Mouse (Mus musculus) v-Abl transformed pro-B cells (cell line): ENCODE data around the gene 9130008F23Rik.

Source experiments
- in situ Hi-C, 2 experiments: fragments of 400-800 bp; cut with MboI; formaldehyde crosslinking; loops; one replicate each; pipeline ENCODE4 v1.15.1; 2025; ENCODE audit not compliant: unreplicated experiment in 2 of 2

9130008F23Rik gene

DNA sequence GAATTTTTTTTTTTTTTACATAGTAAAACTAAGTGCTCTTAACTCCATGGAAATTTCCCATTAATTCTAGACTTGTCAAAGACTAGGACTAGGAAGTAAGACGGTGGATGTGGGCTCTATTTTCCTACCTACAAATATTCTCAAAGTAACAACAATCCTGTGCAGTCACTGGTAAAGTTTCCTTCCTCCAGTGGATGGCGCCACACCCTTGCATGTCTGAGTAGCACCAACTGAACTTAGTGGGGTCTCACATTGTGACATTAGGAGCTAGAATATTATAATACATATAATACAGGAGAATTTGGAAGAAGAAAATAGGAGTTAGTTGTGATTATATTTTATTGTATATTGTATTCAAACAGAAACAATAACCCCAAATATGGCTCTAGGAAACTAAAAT is 48.5 kb downstream of the 9130008F23Rik start:
- in situ Hi-C loops: loop anchor here (25.0 kb wide), 1 partner anchor 1955 kb away; no protein-coding TSS in a partner anchor
